Mouse (Mus musculus) brown adipose tissue, adult 24 weeks (tissue): ENCODE results near the gene Hist1h2af. TPM values are rescaled to one million over a fixed set of nuclear protein-coding genes. Genes with fewer than 3 reads are reported as not detected.
"Not testable (repeated sequence)": the region's sequence is repeated elsewhere in the genome, so short reads cannot be mapped to it uniquely, and the experiment has no call there.

Source experiments
- H3K27ac ChIP-seq: fragments of 200-500 bp; replicated peaks from 2 replicates; pipeline ENCODE4 v1.5.1; 2012; ENCODE audit warnings: low read depth, mild to moderate bottlenecking, low read length
- H3K4me1 ChIP-seq: fragments of 200-500 bp; 2 replicates; pipeline ENCODE4 v1.6.1; 2012; ENCODE audit warnings: low read length, mixed read lengths; ENCODE audit not compliant: control insufficient read depth, insufficient read depth, insufficient read length
- H3K4me3 ChIP-seq: fragments of 200-500 bp; 2 replicates; pipeline ENCODE4 v1.5.1; 2012; ENCODE audit warnings: low read depth, mild to moderate bottlenecking, low read length, moderate library complexity; ENCODE audit not compliant: insufficient read depth
- polyA plus RNA-seq: library from polyadenylated mRNA; stranded (reverse); fragments of >200 nt; gene quantifications from 2 replicates; pipeline ENCODE4 v1.2.4, GENCODE M21; 2012; ENCODE audit not compliant: missing spikeins, insufficient read depth, insufficient read length

The Hist1h2af gene
- polyA plus RNA-seq = not detected in 2 replicates

GRCm38 (mm10) chr13:23533560-23534367 lies at the start of gene Hist1h2af:
Gene Hist1h2af, plus strand, starts transcription at chr13:23533906.
- H3K27ac ChIP-seq = 0 out of 2 replicates have a peak within 1 kb of the TSS, but pooled peaks have one; percentile 2
- peak within 1 kb of the TSS; percentile 39 for H3K4me3 ChIP-seq
- not testable (repeated sequence) for H3K4me1 ChIP-seq

GRCm38 (mm10) chr13:23485271-23485670 lies 48.4 kb upstream of the Hist1h2af start:
- H3K4me1 ChIP-seq = no peaks in the 10 kb centered on the region
- no peak overlapping the region for H3K4me3 ChIP-seq
- no peak overlapping the region for H3K27ac ChIP-seq

- Histone ChIP-seq H3K27ac (no peak within 1 kb of the TSS), H3K4me3 (0 out of 2 replicates have a peak within 1 kb of the TSS, but pooled peaks have one; percentile 1), H3K4me1 (no peaks in the 10 kb centered on the region)
Measured at GRCm38 (mm10) chr13:23488400-23489322, 45.0 kb upstream of the Hist1h2af start, which contains the start of gene Btn2a2. Gene Btn2a2, minus strand, starts transcription at chr13:23488857.

GRCm38 (mm10) chr13:23490863-23491262 lies 42.8 kb upstream of the Hist1h2af start:
- H3K4me3 ChIP-seq = no peak overlapping the region
- no peak overlapping the region for H3K27ac ChIP-seq
- no peaks in the 10 kb centered on the region for H3K4me1 ChIP-seq

- no peaks in the 10 kb centered on the region for H3K4me1 ChIP-seq
- no peak overlapping the region for H3K27ac ChIP-seq
- H3K4me3 ChIP-seq = no peak overlapping the region
Measured at GRCm38 (mm10) chr13:23491263-23491662, 42.4 kb upstream of the Hist1h2af start.

- Histone ChIP-seq H3K4me1 (no peaks in the 10 kb centered on the region), H3K27ac (no peak overlapping the region), H3K4me3 (no peak overlapping the region)
Measured at GRCm38 (mm10) chr13:23491990-23492389, 41.7 kb upstream of the Hist1h2af start.

GRCm38 (mm10) chr13:23495526-23495925 lies 38.2 kb upstream of the Hist1h2af start:
- Histone ChIP-seq H3K4me1 (no peaks in the 10 kb centered on the region), H3K27ac (no peak overlapping the region), H3K4me3 (no peak overlapping the region)

- Histone ChIP-seq H3K4me3 (no peak overlapping the region), H3K4me1 (no peaks in the 10 kb centered on the region), H3K27ac (no peak overlapping the region)
Measured at GRCm38 (mm10) chr13:23497656-23498321, 35.9 kb upstream of the Hist1h2af start.

- Histone ChIP-seq H3K4me1 (no peaks in the 10 kb centered on the region), H3K27ac (no peak overlapping the region), H3K4me3 (no peak overlapping the region)
Measured at GRCm38 (mm10) chr13:23498653-23499052, 35.1 kb upstream of the Hist1h2af start.

GRCm38 (mm10) chr13:23499943-23500342 lies 33.8 kb upstream of the Hist1h2af start:
- Histone ChIP-seq H3K27ac (no peak overlapping the region), H3K4me1 (no peaks in the 10 kb centered on the region), H3K4me3 (no peak overlapping the region)

- H3K27ac ChIP-seq = no peak overlapping the region
Measured at GRCm38 (mm10) chr13:23500424-23501200, 33.1 kb upstream of the Hist1h2af start.

GRCm38 (mm10) chr13:23501511-23501910 lies 32.2 kb upstream of the Hist1h2af start:
- H3K4me1 ChIP-seq = no peaks in the 10 kb centered on the region
- no peak overlapping the region for H3K4me3 ChIP-seq
- no peak overlapping the region for H3K27ac ChIP-seq

More at GRCm38 (mm10) chr13:23500424-23501200, 33.1 kb upstream of the Hist1h2af start:
- no peaks in the 10 kb centered on the region for H3K4me1 ChIP-seq
- no peak overlapping the region for H3K4me3 ChIP-seq

GRCm38 (mm10) chr13:23502031-23502567 lies 31.6 kb upstream of the Hist1h2af start:
- H3K27ac ChIP-seq = no peak overlapping the region
- no peaks in the 10 kb centered on the region for H3K4me1 ChIP-seq
- no peak overlapping the region for H3K4me3 ChIP-seq

- H3K27ac ChIP-seq = no peak overlapping the region
- no peak overlapping the region for H3K4me3 ChIP-seq
- H3K4me1 ChIP-seq = no peaks in the 10 kb centered on the region
Measured at GRCm38 (mm10) chr13:23502916-23503315, 30.8 kb upstream of the Hist1h2af start.
